Mouse (Mus musculus) embryonic facial prominence, embryonic 11.5 days (tissue): ENCODE results near the gene Gen1. TPM values are rescaled to one million over a fixed set of nuclear protein-coding genes. Genes with fewer than 3 reads are reported as not detected.

Experiments used
- ATAC-seq: fragments of 200-750 bp; cut with Nextera tagmentation; replicated peaks from 2 replicates; pipeline ENCODE4 v1.8.0; 2017; ENCODE audit warnings: low read depth; ENCODE audit not compliant: insufficient number of reproducible peaks, low FRiP score, low TSS enrichment
- DNase-seq: peaks from one replicate; pipeline ENCODE4 v3.0.0-alpha.2; 2015; ENCODE audit warnings: low spot score
- H3K27ac ChIP-seq: fragments of 300-500 bp; sonication (generic); replicated peaks from 2 replicates; pipeline ENCODE4 v1.5.1; 2014; ENCODE audit warnings: mild to moderate bottlenecking, low read depth, low read length, control low read depth
- H3K27me3 ChIP-seq: fragments of 300-500 bp; sonication (generic); 2 replicates; pipeline ENCODE4 v1.6.1; 2014; ENCODE audit warnings: mild to moderate bottlenecking, low read length, moderate library complexity, mixed read lengths; ENCODE audit not compliant: control insufficient read depth, insufficient read depth
- H3K36me3 ChIP-seq: fragments of 300-500 bp; sonication (generic); replicated peaks from 2 replicates; pipeline ENCODE4 v1.6.1; 2014; ENCODE audit warnings: low read depth, mild to moderate bottlenecking, low read length, moderate library complexity, mixed read lengths; ENCODE audit not compliant: control insufficient read depth, insufficient read depth
- H3K4me1 ChIP-seq: fragments of 300-500 bp; sonication (generic); 2 replicates; pipeline ENCODE4 v1.6.1; 2014; ENCODE audit warnings: low read length, mixed read lengths; ENCODE audit not compliant: control insufficient read depth, insufficient read depth
- H3K4me2 ChIP-seq: fragments of 300-500 bp; sonication (generic); 2 replicates; pipeline ENCODE4 v1.6.1; 2014; ENCODE audit warnings: low read depth, mild to moderate bottlenecking, control low read depth, low read length, moderate library complexity
- H3K4me3 ChIP-seq: fragments of 300-500 bp; sonication (generic); 2 replicates; pipeline ENCODE4 v1.5.1; 2014; ENCODE audit warnings: low read depth, low read length, control low read depth
- H3K9ac ChIP-seq: fragments of 300-500 bp; sonication (generic); replicated peaks from 2 replicates; pipeline ENCODE4 v1.6.1; 2014; ENCODE audit warnings: mild to moderate bottlenecking, control low read depth, low read length
- H3K9me3 ChIP-seq: fragments of 300-500 bp; sonication (generic); replicated peaks from 2 replicates; pipeline ENCODE4 v1.6.1; 2016; ENCODE audit warnings: mild to moderate bottlenecking, low read length, inconsistent platforms, mixed read lengths; ENCODE audit not compliant: control insufficient read depth
- WGBS: fragments of 180-500 bp; shearing (Covaris S2); extraction: QIAGEN DNeasy Blood & Tissue Kit; methylation state at CpG from one replicate; pipeline ENCODE4 v1.1.7; 2014; 5-methylcytosine and 5-hydroxymethylcytosine counted together
- microRNA-seq: library from miRNA; unstranded; fragments of <30 nt; microRNA quantifications from one replicate; pipeline ENCODE4, GENCODE M21; 2016; ENCODE audit warnings: borderline number of aligned reads
- polyA plus RNA-seq: library from polyadenylated mRNA; unstranded; fragments of >200 nt; fragmentation: Nextera tagmentation; extraction: Ambion mirVana; gene quantifications from 2 replicates; pipeline ENCODE4 v1.2.1, GENCODE M21; 2014

Gen1 gene
- polyA plus RNA-seq, 1 experiment from 2014 or later: 16.8 TPM

DNA sequence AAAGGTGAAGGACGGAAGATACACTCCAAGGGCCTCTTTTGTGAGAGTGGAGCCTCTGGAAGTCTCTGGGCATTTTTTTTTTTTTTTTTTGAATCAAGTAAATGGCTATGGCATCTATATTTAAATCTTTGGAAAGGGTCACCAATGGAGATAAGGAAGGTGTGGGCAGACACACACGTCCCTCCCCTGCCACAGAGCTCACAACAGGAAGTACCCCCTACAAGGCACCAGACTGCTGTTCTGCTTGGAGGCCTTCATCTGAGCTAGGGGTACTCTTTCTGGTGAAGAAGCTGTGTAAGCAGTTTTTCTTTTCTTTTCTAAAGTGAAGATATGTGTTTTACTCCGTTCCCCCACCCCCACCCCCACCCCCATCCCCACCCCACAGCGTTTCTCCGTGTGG is 68.8 kb downstream of the Gen1 start:
- 44% methylated on average over 5 of the region's 5 CpGs for WGBS
- Histone ChIP-seq H3K27ac (no peak overlapping the region), H3K27me3 (no peaks in the 10 kb centered on the region), H3K9ac (no peak overlapping the region), H3K9me3 (no peaks in the 10 kb centered on the region), H3K4me1 (no peaks in the 10 kb centered on the region), H3K4me2 (no peak overlapping the region), H3K36me3 (no peaks in the 10 kb centered on the region), H3K4me3 (no peak overlapping the region)
- no peak for DNase-seq
- ATAC-seq: no peak

DNA sequence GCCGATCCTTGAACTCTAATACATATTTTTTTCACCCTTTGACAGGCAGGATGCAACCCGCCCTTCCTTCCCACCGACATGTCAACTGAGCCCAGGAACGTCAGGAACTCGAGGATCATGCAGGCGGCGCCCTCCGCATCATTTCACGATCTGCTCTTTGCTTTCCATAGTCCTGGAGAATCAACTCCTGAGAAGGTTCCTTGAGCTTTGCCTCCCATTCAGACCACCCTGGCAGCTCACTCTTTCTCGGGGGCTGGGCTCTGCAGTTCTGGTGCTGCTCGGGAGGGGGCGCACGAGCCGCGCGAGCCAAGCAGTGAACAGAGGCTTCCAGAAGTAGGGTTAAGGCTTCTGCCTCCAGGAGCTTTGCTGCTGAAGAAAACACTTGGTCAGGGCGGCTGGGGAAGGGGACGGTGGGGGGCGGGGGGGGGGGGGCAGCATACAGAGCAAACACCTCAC is 69.4 kb downstream of the Gen1 start:
- H3K27me3 ChIP-seq: no peaks in the 10 kb centered on the region
- H3K4me2 ChIP-seq: no peak overlapping the region; the same call in 1 of the 2 replicates
- no peak overlapping the region for H3K27ac ChIP-seq
- no peaks in the 10 kb centered on the region for H3K9me3 ChIP-seq
- ATAC-seq (peak; percentile 70), DNase-seq (peak; percentile 77)
- no peak overlapping the region for H3K9ac ChIP-seq
- no peak overlapping the region for H3K4me3 ChIP-seq
- H3K4me1 ChIP-seq: no peaks in the 10 kb centered on the region
- no peaks in the 10 kb centered on the region for H3K36me3 ChIP-seq
- 7% methylated on average over 19 of the region's 19 CpGs for WGBS

DNA sequence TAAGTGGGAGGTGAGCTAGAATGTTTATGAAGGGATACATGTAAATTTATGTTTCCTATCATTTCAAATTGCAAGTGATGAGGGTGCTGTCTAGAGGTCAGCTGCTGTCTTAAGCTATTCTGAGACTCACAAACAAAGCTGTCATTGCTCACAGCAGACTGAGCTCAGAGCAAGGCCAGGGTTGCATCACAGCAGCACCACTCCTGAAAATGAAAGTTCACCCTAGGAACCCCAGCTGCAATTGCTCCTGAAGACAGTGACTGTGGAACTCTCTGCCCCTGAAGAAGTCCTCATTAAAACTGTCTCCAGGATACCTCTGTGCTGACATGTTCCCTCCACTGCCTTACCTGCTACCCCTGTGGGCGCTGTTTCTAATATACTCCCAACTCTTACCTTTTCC is 70.6 kb downstream of the Gen1 start:
- H3K36me3 ChIP-seq: no peaks in the 10 kb centered on the region
- ATAC-seq (no peak), DNase-seq (no peak)
- no peak overlapping the region for H3K27ac ChIP-seq
- H3K4me2 ChIP-seq: no peak overlapping the region
- H3K4me1 ChIP-seq: no peaks in the 10 kb centered on the region
- H3K9ac ChIP-seq: no peak overlapping the region
- no peak overlapping the region for H3K4me3 ChIP-seq
- H3K27me3 ChIP-seq: no peaks in the 10 kb centered on the region
- WGBS: 88% methylated on average over 1 of the region's 1 CpGs
- no peaks in the 10 kb centered on the region for H3K9me3 ChIP-seq

Small RNA genes lying within 50 kb of the gene (microRNA-seq; reads per million reads assigned to microRNA genes)
- gene Mir7675: not detected

Other genes with a start within 250 kb of the Gen1 start
- gene Kcns3, start 114.7 kb downstream of the Gen1 start, polyA plus RNA-seq: 0.65 and 0.93 TPM in 2 replicates
- gene Msgn1, start 56.8 kb downstream of the Gen1 start, polyA plus RNA-seq: not detected in 2 replicates
- gene Smc6, start 85 bp upstream of the Gen1 start, polyA plus RNA-seq: 135 and 160 TPM in 2 replicates
- 3.5 and 3.6 TPM in 2 replicates for gene Vsnl1, start 170.8 kb upstream of the Gen1 start, polyA plus RNA-seq
- 0.27 and 0.29 TPM in 2 replicates for gene Rad51ap2, start 190.3 kb upstream of the Gen1 start, polyA plus RNA-seq